Mouse (Mus musculus) cerebellum, adult 9-11 months (tissue): Measurements from ENCODE around the gene Slitrk6.

Source experiments
- DNase-seq: peaks from one replicate; pipeline ENCODE4 v3.0.0; 2022

The Slitrk6 gene

GRCm38 (mm10) chr14:110754484-110755307 is at the start of gene Slitrk6:
Gene Slitrk6, minus strand, starts transcription at chr14:110755149.
- DNase-seq = no peak

- no peak for DNase-seq
These were observed 22.6 kb upstream of the Slitrk6 start for GRCm38 (mm10) chr14:110777546-110777945.

GRCm38 (mm10) chr14:110770694-110771093 is 15.7 kb upstream of the Slitrk6 start:
- DNase-seq = no peak

- DNase-seq = no peak
These were observed 7.8 kb upstream of the Slitrk6 start for GRCm38 (mm10) chr14:110762588-110763220.

GRCm38 (mm10) chr14:110760909-110761308 is 6.0 kb upstream of the Slitrk6 start:
- DNase-seq = no peak

DNA sequence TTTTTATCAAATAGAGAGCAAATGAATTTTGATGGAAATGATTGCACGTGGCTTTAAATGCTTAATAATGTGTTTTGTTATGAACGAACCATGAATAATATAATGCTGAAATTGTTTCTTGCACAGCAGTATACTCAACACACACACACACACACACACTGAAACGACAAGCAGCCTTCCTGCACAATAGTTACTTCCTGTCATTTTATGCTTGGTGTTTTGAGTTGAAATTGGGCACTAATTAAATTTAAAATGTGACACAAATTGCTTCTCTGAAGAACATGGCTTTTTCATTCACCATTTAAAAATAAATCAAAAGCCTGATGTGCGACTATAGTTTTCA is 330 bp upstream of the Slitrk6 start:
- DNase-seq = no peak

- DNase-seq = no peak
These were observed 15.1 kb downstream of the Slitrk6 start for GRCm38 (mm10) chr14:110739861-110740260.

- DNase-seq = no peak
These were observed 15.6 kb downstream of the Slitrk6 start for GRCm38 (mm10) chr14:110739368-110739767.

- DNase-seq = no peak
These were observed 26.5 kb downstream of the Slitrk6 start for GRCm38 (mm10) chr14:110728344-110728910.

GRCm38 (mm10) chr14:110724026-110724576 is 30.8 kb downstream of the Slitrk6 start:
- DNase-seq = no peak
